Mouse (Mus musculus) small intestine, adult 2 months (tissue): ENCODE data around the gene Galr3. TPM values are rescaled to one million over a fixed set of nuclear protein-coding genes. Genes with fewer than 3 reads are reported as not detected.
A peak's percentile ranks its signal among the peaks of the same experiment; 100 is the strongest.

ENCODE experiments used
- H3K27ac ChIP-seq: fragments of 200-500 bp; 2 replicates; pipeline ENCODE4 v1.5.1; 2012; ENCODE audit warnings: low read depth, low read length, control low read depth, inconsistent platforms; ENCODE audit not compliant: insufficient read depth
- H3K27me3 ChIP-seq: fragments of 200-500 bp; 2 replicates; pipeline ENCODE4 v1.6.1; 2012; ENCODE audit warnings: mild to moderate bottlenecking, moderate library complexity, low read length, inconsistent platforms; ENCODE audit not compliant: control insufficient read depth, insufficient read depth
- H3K36me3 ChIP-seq: fragments of 200-500 bp; 2 replicates; pipeline ENCODE4 v1.6.1; 2012; ENCODE audit warnings: mild to moderate bottlenecking, low read length, control low read depth, inconsistent platforms; ENCODE audit not compliant: control insufficient read depth, insufficient read depth
- H3K4me1 ChIP-seq: fragments of 200-500 bp; 2 replicates; pipeline ENCODE4 v1.6.1; 2012; ENCODE audit warnings: low read length, inconsistent platforms, mixed read lengths; ENCODE audit not compliant: control insufficient read depth, insufficient read depth, insufficient read length
- H3K4me3 ChIP-seq: fragments of 200-500 bp; 2 replicates; pipeline ENCODE4 v1.5.1; 2012; ENCODE audit warnings: low read depth, mild to moderate bottlenecking, control low read depth, inconsistent platforms, low read length, moderate library complexity
- CTCF ChIP-seq: fragments of 200-500 bp; IDR thresholded peaks from 2 replicates; pipeline ENCODE4 v1.5.1; 2012; ENCODE audit warnings: low read depth, mild to moderate bottlenecking, control low read depth, inconsistent platforms, low read length, moderate library complexity, mixed read lengths; ENCODE audit not compliant: insufficient replicate concordance, insufficient read length; ENCODE audit errors: extremely low read depth
- POLR2A ChIP-seq: fragments of 200-500 bp; IDR thresholded peaks from 2 replicates; pipeline ENCODE4 v1.6.1; 2012; ENCODE audit warnings: low read depth, mild to moderate bottlenecking, control low read depth, inconsistent platforms, low read length, moderate library complexity
- WGBS: fragments of 180-500 bp; shearing (Covaris S2); methylation state at CpG from one replicate; pipeline ENCODE4 v1.1.7; 2018; 5-methylcytosine and 5-hydroxymethylcytosine counted together
- polyA plus RNA-seq: library from polyadenylated mRNA; depleted of rRNA; stranded (reverse); fragments of >200 nt; gene quantifications from 2 replicates; pipeline ENCODE4 v1.2.3, GENCODE M21; 2012

Gene Galr3
- polyA plus RNA-seq, 1 experiment: 2.2 TPM

DNA sequence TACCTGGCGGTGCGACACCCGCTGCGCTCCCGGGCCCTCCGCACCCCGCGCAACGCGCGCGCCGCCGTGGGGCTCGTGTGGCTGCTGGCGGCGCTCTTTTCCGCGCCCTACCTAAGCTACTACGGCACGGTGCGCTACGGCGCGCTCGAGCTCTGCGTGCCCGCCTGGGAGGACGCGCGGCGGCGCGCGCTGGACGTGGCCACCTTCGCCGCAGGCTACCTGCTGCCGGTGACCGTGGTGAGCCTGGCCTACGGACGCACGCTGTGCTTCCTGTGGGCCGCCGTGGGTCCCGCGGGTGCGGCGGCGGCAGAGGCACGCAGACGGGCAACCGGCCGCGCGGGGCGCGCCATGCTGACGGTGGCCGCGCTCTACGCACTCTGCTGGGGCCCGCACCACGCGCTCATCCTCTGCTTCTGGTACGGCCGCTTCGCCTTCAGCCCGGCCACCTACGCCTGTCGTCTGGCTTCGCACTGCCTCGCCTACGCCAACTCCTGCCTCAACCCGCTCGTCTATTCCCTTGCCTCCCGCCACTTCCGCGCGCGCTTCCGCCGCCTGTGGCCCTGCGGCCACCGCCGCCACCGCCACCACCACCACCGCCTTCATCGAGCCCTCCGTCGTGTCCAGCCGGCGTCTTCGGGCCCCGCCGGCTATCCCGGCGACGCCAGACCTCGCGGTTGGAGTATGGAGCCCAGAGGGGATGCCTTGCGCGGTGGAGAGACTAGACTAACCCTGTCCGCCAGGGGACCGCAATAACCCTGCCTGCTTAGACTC lies 1.2 kb downstream of the Galr3 start:
- no peak for TF ChIP-seq POLR2A
- TF ChIP-seq CTCF: 0 out of 2 replicates have a peak, but pooled peaks have one; percentile 4
- peak overlapping the region; percentile 72 for H3K4me3 ChIP-seq
- peaks cover 41% of the 10 kb centered on the region for H3K4me1 ChIP-seq
- H3K36me3 ChIP-seq: no peaks in the 10 kb centered on the region
- WGBS: 1% methylated on average over 103 of the region's 105 CpGs
- peaks cover 7% of the 10 kb centered on the region; the same call in 1 of the 2 replicates for H3K27me3 ChIP-seq
- no peak overlapping the region for H3K27ac ChIP-seq

- no peaks in the 10 kb centered on the region for H3K36me3 ChIP-seq
- peaks cover 34% of the 10 kb centered on the region for H3K4me1 ChIP-seq
- H3K4me3 ChIP-seq: peak overlapping the region; percentile 11; the same call in 1 of the 2 replicates
- H3K27me3 ChIP-seq: peaks cover 7% of the 10 kb centered on the region; the same call in 1 of the 2 replicates
- WGBS: 17% methylated on average over 4 of the region's 4 CpGs
- H3K27ac ChIP-seq: peak overlapping the region; percentile 81
- no peak for TF ChIP-seq POLR2A
- TF ChIP-seq CTCF: no peak
Measured at GRCm38 (mm10) chr15:79044837-79045236, 3.2 kb downstream of the Galr3 start.

- no peak overlapping the region for H3K27ac ChIP-seq
- H3K36me3 ChIP-seq: peaks cover 2% of the 10 kb centered on the region
- H3K4me1 ChIP-seq: peaks cover 20% of the 10 kb centered on the region
- peaks cover under 1% of the 10 kb centered on the region; the same call in 1 of the 2 replicates for H3K27me3 ChIP-seq
- H3K4me3 ChIP-seq: no peak overlapping the region
- WGBS: 69% methylated on average over 4 of the region's 4 CpGs
- TF ChIP-seq POLR2A (no peak), CTCF (no peak)
Measured at GRCm38 (mm10) chr15:79048186-79048585, 6.5 kb downstream of the Galr3 start.

- TF ChIP-seq CTCF: no peak
- Histone ChIP-seq H3K4me3 (no peak overlapping the region), H3K36me3 (peaks cover 23% of the 10 kb centered on the region), H3K4me1 (peaks cover 10% of the 10 kb centered on the region), H3K27ac (no peak overlapping the region), H3K27me3 (no peaks in the 10 kb centered on the region)
- 81% methylated on average over 9 of the region's 9 CpGs for WGBS
Measured at GRCm38 (mm10) chr15:79050160-79050845, 8.6 kb downstream of the Galr3 start.

- WGBS: 60% methylated on average over 2 of the region's 2 CpGs
- Histone ChIP-seq H3K27ac (no peak overlapping the region), H3K27me3 (no peaks in the 10 kb centered on the region), H3K4me1 (peaks cover 7% of the 10 kb centered on the region), H3K4me3 (no peak overlapping the region), H3K36me3 (peaks cover 29% of the 10 kb centered on the region)
- TF ChIP-seq CTCF (no peak), POLR2A (no peak)
Measured at GRCm38 (mm10) chr15:79050964-79051363, 9.3 kb downstream of the Galr3 start.

GRCm38 (mm10) chr15:79051461-79052360 lies 10.0 kb downstream of the Galr3 start:
- Histone ChIP-seq H3K27ac (no peak overlapping the region), H3K36me3 (peaks cover 37% of the 10 kb centered on the region), H3K4me3 (no peak overlapping the region), H3K27me3 (no peaks in the 10 kb centered on the region), H3K4me1 (peaks cover 7% of the 10 kb centered on the region)
- 50% methylated on average over 13 of the region's 13 CpGs for WGBS
- TF ChIP-seq POLR2A (no peak), CTCF (no peak)

GRCm38 (mm10) chr15:79052366-79052765 lies 10.7 kb downstream of the Galr3 start:
- 89% methylated on average over 2 of the region's 2 CpGs for WGBS
- Histone ChIP-seq H3K27me3 (no peaks in the 10 kb centered on the region), H3K36me3 (peaks cover 40% of the 10 kb centered on the region), H3K4me1 (peaks cover 7% of the 10 kb centered on the region), H3K27ac (no peak overlapping the region), H3K4me3 (no peak overlapping the region)
- TF ChIP-seq POLR2A (no peak), CTCF (no peak)
